Comparison of ENCODE assay signal across 18 mouse cellular contexts in the genomic region with DNA sequence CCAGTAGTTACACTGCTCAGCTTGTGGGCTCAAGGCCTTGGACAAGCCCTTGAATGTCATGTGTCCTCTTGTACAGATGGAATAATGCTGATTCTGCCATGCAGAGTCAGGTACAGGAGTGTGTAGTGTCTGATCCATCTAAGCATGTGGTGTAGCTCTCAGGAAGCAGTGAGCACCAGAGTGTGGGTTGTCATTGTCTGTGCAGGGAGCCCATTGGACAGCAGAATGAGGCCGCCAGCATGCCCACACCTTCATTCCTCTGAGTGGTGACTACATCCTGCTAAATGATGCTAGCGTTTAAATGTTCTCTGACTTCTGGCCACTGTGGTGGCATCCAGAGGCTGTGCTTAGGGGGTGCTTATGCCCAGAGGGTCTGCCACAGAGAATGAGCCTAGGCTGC.
DNase-seq lines count a peak whose midpoint lies in the region; ATAC-seq and TF ChIP-seq lines count a peak whose summit lies in the region.
"Had no signal": no experiment of that assay in that cellular context is flagged by ENCODE, and none has a peak within 500 bp of the region (broad histone marks: within the 10 kb centered on the region; RNA-seq: fewer than 3 reads in every experiment).

No protein-coding gene starts in this region.

- 98% methylated on average over 2 of the region's 2 CpGs for WGBS in heart, embryonic 15.5 days
- 89% methylated on average over 2 of the region's 2 CpGs for WGBS in heart, embryonic 10.5 days
- 77% methylated on average over 2 of the region's 2 CpGs for WGBS in olfactory bulb, adult 2 months

- intact Hi-C loops in left cerebral cortex, postnatal 25 days (cut with DNase I) = no loop called here
- intact Hi-C loops in left cerebral cortex, postnatal 10 days (cut with DNase I) = no loop called here

- DNase-seq in heart, embryonic 10.5 days (ENCODE audit: low spot score) = no peak
- peak; percentile 44 to 79 for DNase-seq in left cerebral cortex, postnatal 25 days (ENCODE audit: low spot score in 2 of 2)
- DNase-seq in left cerebral cortex, postnatal 10 days (ENCODE audit: extremely low spot score in 1 of 2, low spot score in 2 of 2) = no peak
- DNase-seq in brain, adult 2 months (ENCODE audit: low read depth, low spot score) = peak; percentile 60
- no peak for DNase-seq in adrenal gland, postnatal 4 days (ENCODE audit: low spot score in 2 of 2)
- DNase-seq: adrenal gland, postnatal 14 days; cerebellum, adult 11 months; cerebellum, adult 8-10 months; cerebellum, postnatal 14 days; gastrocnemius, postnatal 14 days; heart, adult 2 months; heart, postnatal 36 days had no signal

- no peaks in the 10 kb centered on the region for H3K27me3 ChIP-seq in heart, embryonic 15.5 days
- no peaks in the 10 kb centered on the region for H3K27me3 ChIP-seq in heart, embryonic 10.5 days (ENCODE audit: insufficient read depth, poor library complexity, severe bottlenecking)
- H3K27me3 ChIP-seq: embryonic facial prominence, embryonic 12.5 days; forebrain, embryonic 15.5 days; heart, embryonic 12.5 days; hindbrain, embryonic 15.5 days had no signal

- no peaks in the 10 kb centered on the region for H3K9me3 ChIP-seq in heart, embryonic 15.5 days (replicated peaks)
- H3K9me3 ChIP-seq in heart, embryonic 10.5 days = 0 out of 2 replicates have a peak, but pooled peaks cover 2% of the 10 kb centered on the region
- H3K9me3 ChIP-seq: embryonic facial prominence, embryonic 12.5 days; forebrain, embryonic 15.5 days; hindbrain, embryonic 15.5 days had no signal

- H3K36me3 ChIP-seq in heart, embryonic 15.5 days = no peaks in the 10 kb centered on the region
- H3K36me3 ChIP-seq in heart, embryonic 10.5 days = no peaks in the 10 kb centered on the region
- H3K36me3 ChIP-seq: embryonic facial prominence, embryonic 12.5 days; forebrain, embryonic 15.5 days; heart, embryonic 12.5 days; hindbrain, embryonic 15.5 days had no signal

- H3K27ac ChIP-seq in heart, embryonic 15.5 days = no peak overlapping the region
- no peak overlapping the region for H3K27ac ChIP-seq in heart, embryonic 10.5 days
- peak overlapping the region; percentile 55; the same call in 1 of the 2 replicates for H3K27ac ChIP-seq in olfactory bulb, adult 2 months (ENCODE audit: insufficient read depth, low read depth, low read length)
- H3K27ac ChIP-seq: embryonic facial prominence, embryonic 12.5 days; forebrain, embryonic 15.5 days; heart, adult 2 months; hindbrain, embryonic 15.5 days had no signal

- no peaks in the 10 kb centered on the region for H3K4me1 ChIP-seq in heart, embryonic 15.5 days (replicated peaks)
- no peaks in the 10 kb centered on the region for H3K4me1 ChIP-seq in heart, embryonic 10.5 days
- peaks cover 24% of the 10 kb centered on the region for H3K4me1 ChIP-seq in olfactory bulb, adult 2 months (ENCODE audit: control insufficient read depth, insufficient read depth, low read length)
- H3K4me1 ChIP-seq: embryonic facial prominence, embryonic 12.5 days; heart, embryonic 12.5 days; hindbrain, embryonic 15.5 days had no signal

- TF ChIP-seq POLR2A in olfactory bulb, adult 2 months (IDR thresholded peaks at IDR 0.05; ENCODE audit: insufficient read depth, low read depth, low read length) = no peak

- no peak overlapping the region for H3K4me2 ChIP-seq in heart, embryonic 15.5 days
- H3K4me2 ChIP-seq: embryonic facial prominence, embryonic 12.5 days; forebrain, embryonic 15.5 days; heart, embryonic 12.5 days; hindbrain, embryonic 15.5 days had no signal

- no peak for TF ChIP-seq CTCF in olfactory bulb, adult 2 months (IDR thresholded peaks at IDR 0.05; ENCODE audit: insufficient read depth, low read depth, low read length)

- H3K9ac ChIP-seq in heart, embryonic 15.5 days = no peak overlapping the region
- H3K9ac ChIP-seq: embryonic facial prominence, embryonic 12.5 days; forebrain, embryonic 15.5 days; heart, embryonic 12.5 days; hindbrain, embryonic 15.5 days had no signal

- no peak overlapping the region for H3K4me3 ChIP-seq in heart, embryonic 15.5 days
- no peak overlapping the region for H3K4me3 ChIP-seq in heart, embryonic 10.5 days
- H3K4me3 ChIP-seq in olfactory bulb, adult 2 months (ENCODE audit: insufficient read depth, low read depth, low read length) = no peak overlapping the region
- H3K4me3 ChIP-seq: embryonic facial prominence, embryonic 12.5 days; forebrain, embryonic 15.5 days; heart, adult 2 months; heart, embryonic 12.5 days; hindbrain, embryonic 15.5 days had no signal

- 0 out of 2 replicates have a peak, but pooled peaks have one; percentile 10 for ATAC-seq in heart, embryonic 15.5 days (replicated peaks; ENCODE audit: insufficient number of reproducible peaks, insufficient read depth, low FRiP score, low read depth)
- ATAC-seq: forebrain, embryonic 15.5 days had no signal

Comparison
In these comparisons a context has a peak if more than half of its experiments do, and no peak if none do; other contexts are left out.
1. DNase-seq: peak in left cerebral cortex, postnatal 25 days (2 of 2) and brain, adult 2 months (single experiment); none in heart, embryonic 10.5 days (single experiment), left cerebral cortex, postnatal 10 days (0 of 2) and adrenal gland, postnatal 4 days (0 of 2).